Mouse (Mus musculus): ENCODE results near the gene Itga11.

- no peak for TF ChIP-seq EP300 (IDR thresholded peaks at IDR 0.05; ENCODE audit: insufficient read depth, low read depth, low read length)
- peak; percentile 52 for TF ChIP-seq CTCF (IDR thresholded peaks at IDR 0.05; ENCODE audit: low read depth, low read length)
Measured at GRCm38 (mm10) chr9:62744558-62745275, 67.1 kb downstream of the Itga11 start.
